Mouse (Mus musculus): ENCODE measurements around the gene Sat2. TPM values are rescaled to one million over a fixed set of nuclear protein-coding genes. Genes with fewer than 3 reads are reported as not detected.

The Sat2 gene
- polyA plus RNA-seq, 1 experiment from 2014 or later: 13.0 TPM

- peaks cover 38% of the 10 kb centered on the region for H3K36me3 ChIP-seq (ENCODE audit: control insufficient read depth, insufficient read depth)
Measured at GRCm38 (mm10) chr11:69661221-69661881, 39.5 kb downstream of the Sat2 start.

GRCm38 (mm10) chr11:69662213-69662966 is 40.6 kb downstream of the Sat2 start, which contains the start of gene Mpdu1:
Gene Mpdu1 (minus strand): TSS chr11:69662642.
- WGBS: under 1% methylated on average over 48 of the region's 48 CpGs
- Histone ChIP-seq H3K9ac (ENCODE audit: low read length) (peak within 1 kb of the TSS; percentile 76), H3K9me3 (replicated peaks; ENCODE audit: control insufficient read depth, low read length) (no peaks in the 10 kb centered on the region), H3K4me3 (ENCODE audit: low read length) (peak within 1 kb of the TSS; percentile 75), H3K27ac (ENCODE audit: low read length) (peak within 1 kb of the TSS; percentile 98), H3K4me2 (ENCODE audit: low read depth, low read length) (peak within 1 kb of the TSS; percentile 76), H3K4me1 (ENCODE audit: control insufficient read depth, insufficient read depth, low read length) (peaks cover 15% of the 10 kb centered on the region), H3K27me3 (ENCODE audit: control insufficient read depth, insufficient read depth, low read length) (no peaks in the 10 kb centered on the region), H3K36me3 (ENCODE audit: control insufficient read depth, insufficient read depth) (peaks cover 36% of the 10 kb centered on the region)
- ATAC-seq (replicated peaks; ENCODE audit: extremely low read depth, insufficient read depth, low FRiP score): peak; percentile 96

More at GRCm38 (mm10) chr11:69661221-69661881, 39.5 kb downstream of the Sat2 start:
- Histone ChIP-seq H3K9me3 (replicated peaks; ENCODE audit: control insufficient read depth, low read length) (no peaks in the 10 kb centered on the region), H3K27ac (ENCODE audit: low read length) (peak overlapping the region; percentile 98), H3K27me3 (ENCODE audit: control insufficient read depth, insufficient read depth, low read length) (no peaks in the 10 kb centered on the region), H3K4me3 (ENCODE audit: low read length) (peak overlapping the region; percentile 75), H3K4me1 (ENCODE audit: control insufficient read depth, insufficient read depth, low read length) (peaks cover 15% of the 10 kb centered on the region), H3K4me2 (ENCODE audit: low read depth, low read length) (peak overlapping the region; percentile 76), H3K9ac (ENCODE audit: low read length) (peak overlapping the region; percentile 76)
- no peak for ATAC-seq (replicated peaks; ENCODE audit: extremely low read depth, insufficient read depth, low FRiP score)
- WGBS: 62% methylated on average over 3 of the region's 3 CpGs

GRCm38 (mm10) chr11:69662967-69663671 is 41.3 kb downstream of the Sat2 start:
- ATAC-seq (replicated peaks; ENCODE audit: extremely low read depth, insufficient read depth, low FRiP score): no peak
- WGBS: 64% methylated on average over 13 of the region's 13 CpGs
- no peaks in the 10 kb centered on the region for H3K9me3 ChIP-seq (replicated peaks; ENCODE audit: control insufficient read depth, low read length)
- peaks cover 36% of the 10 kb centered on the region for H3K36me3 ChIP-seq (ENCODE audit: control insufficient read depth, insufficient read depth)
- peak overlapping the region; percentile 75 for H3K4me3 ChIP-seq (ENCODE audit: low read length)
- H3K4me2 ChIP-seq (ENCODE audit: low read depth, low read length): peak overlapping the region; percentile 76
- H3K4me1 ChIP-seq (ENCODE audit: control insufficient read depth, insufficient read depth, low read length): peaks cover 15% of the 10 kb centered on the region
- peak overlapping the region; percentile 76 for H3K9ac ChIP-seq (ENCODE audit: low read length)
- H3K27me3 ChIP-seq (ENCODE audit: control insufficient read depth, insufficient read depth, low read length): no peaks in the 10 kb centered on the region
- peak overlapping the region; percentile 98 for H3K27ac ChIP-seq (ENCODE audit: low read length)

GRCm38 (mm10) chr11:69663795-69664194 is 42.0 kb downstream of the Sat2 start:
- Histone ChIP-seq H3K9me3 (replicated peaks; ENCODE audit: control insufficient read depth, low read length) (no peaks in the 10 kb centered on the region), H3K4me1 (ENCODE audit: control insufficient read depth, insufficient read depth, low read length) (peaks cover 15% of the 10 kb centered on the region), H3K4me3 (ENCODE audit: low read length) (no peak overlapping the region), H3K27me3 (ENCODE audit: control insufficient read depth, insufficient read depth, low read length) (no peaks in the 10 kb centered on the region), H3K4me2 (ENCODE audit: low read depth, low read length) (no peak overlapping the region), H3K27ac (ENCODE audit: low read length) (peak overlapping the region; percentile 98; the same call in 1 of the 2 replicates), H3K36me3 (ENCODE audit: control insufficient read depth, insufficient read depth) (peaks cover 36% of the 10 kb centered on the region), H3K9ac (ENCODE audit: low read length) (no peak overlapping the region)
- ATAC-seq (replicated peaks; ENCODE audit: extremely low read depth, insufficient read depth, low FRiP score): no peak
- WGBS: 77% methylated on average over 6 of the region's 6 CpGs

- H3K36me3 ChIP-seq (ENCODE audit: control insufficient read depth, insufficient read depth): peaks cover 43% of the 10 kb centered on the region
Measured at GRCm38 (mm10) chr11:69664841-69665240, 43.0 kb downstream of the Sat2 start.

GRCm38 (mm10) chr11:69665457-69665960 is 43.7 kb downstream of the Sat2 start:
- Histone ChIP-seq H3K27ac (ENCODE audit: low read length) (peak overlapping the region; percentile 23; the same call in 1 of the 2 replicates), H3K4me2 (ENCODE audit: low read depth, low read length) (no peak overlapping the region), H3K4me1 (ENCODE audit: control insufficient read depth, insufficient read depth, low read length) (peaks cover 30% of the 10 kb centered on the region), H3K36me3 (ENCODE audit: control insufficient read depth, insufficient read depth) (peaks cover 49% of the 10 kb centered on the region), H3K27me3 (ENCODE audit: control insufficient read depth, insufficient read depth, low read length) (no peaks in the 10 kb centered on the region), H3K9me3 (replicated peaks; ENCODE audit: control insufficient read depth, low read length) (no peaks in the 10 kb centered on the region), H3K9ac (ENCODE audit: low read length) (no peak overlapping the region), H3K4me3 (ENCODE audit: low read length) (no peak overlapping the region)
- ATAC-seq (replicated peaks; ENCODE audit: extremely low read depth, insufficient read depth, low FRiP score): no peak
- WGBS: 64% methylated on average over 9 of the region's 9 CpGs

More at GRCm38 (mm10) chr11:69664841-69665240, 43.0 kb downstream of the Sat2 start:
- Histone ChIP-seq H3K27me3 (ENCODE audit: control insufficient read depth, insufficient read depth, low read length) (no peaks in the 10 kb centered on the region), H3K27ac (ENCODE audit: low read length) (no peak overlapping the region), H3K9ac (ENCODE audit: low read length) (no peak overlapping the region), H3K4me2 (ENCODE audit: low read depth, low read length) (no peak overlapping the region), H3K4me3 (ENCODE audit: low read length) (no peak overlapping the region), H3K4me1 (ENCODE audit: control insufficient read depth, insufficient read depth, low read length) (peaks cover 24% of the 10 kb centered on the region), H3K9me3 (replicated peaks; ENCODE audit: control insufficient read depth, low read length) (no peaks in the 10 kb centered on the region)
- WGBS: 91% methylated on average over 7 of the region's 7 CpGs
- no peak for ATAC-seq (replicated peaks; ENCODE audit: extremely low read depth, insufficient read depth, low FRiP score)

- Histone ChIP-seq H3K27ac (ENCODE audit: low read length) (peak within 1 kb of the TSS; percentile 23; the same call in 1 of the 2 replicates), H3K27me3 (ENCODE audit: control insufficient read depth, insufficient read depth, low read length) (no peaks in the 10 kb centered on the region), H3K4me2 (ENCODE audit: low read depth, low read length) (no peak within 1 kb of the TSS), H3K9me3 (replicated peaks; ENCODE audit: control insufficient read depth, low read length) (no peaks in the 10 kb centered on the region), H3K9ac (ENCODE audit: low read length) (no peak within 1 kb of the TSS), H3K4me1 (ENCODE audit: control insufficient read depth, insufficient read depth, low read length) (peaks cover 32% of the 10 kb centered on the region), H3K4me3 (ENCODE audit: low read length) (no peak within 1 kb of the TSS), H3K36me3 (ENCODE audit: control insufficient read depth, insufficient read depth) (peaks cover 52% of the 10 kb centered on the region)
- WGBS: 34% methylated on average over 7 of the region's 7 CpGs
- ATAC-seq (replicated peaks; ENCODE audit: extremely low read depth, insufficient read depth, low FRiP score): no peak
Measured at GRCm38 (mm10) chr11:69665961-69666664, 44.3 kb downstream of the Sat2 start, which contains the start of gene Cd68. Gene Cd68 (minus strand): TSS chr11:69666153.

GRCm38 (mm10) chr11:69666665-69667005 is 44.8 kb downstream of the Sat2 start:
- Histone ChIP-seq H3K4me3 (ENCODE audit: low read length) (no peak overlapping the region), H3K27me3 (ENCODE audit: control insufficient read depth, insufficient read depth, low read length) (no peaks in the 10 kb centered on the region), H3K9me3 (replicated peaks; ENCODE audit: control insufficient read depth, low read length) (no peaks in the 10 kb centered on the region), H3K9ac (ENCODE audit: low read length) (no peak overlapping the region), H3K36me3 (ENCODE audit: control insufficient read depth, insufficient read depth) (peaks cover 52% of the 10 kb centered on the region), H3K4me1 (ENCODE audit: control insufficient read depth, insufficient read depth, low read length) (peaks cover 27% of the 10 kb centered on the region), H3K4me2 (ENCODE audit: low read depth, low read length) (no peak overlapping the region), H3K27ac (ENCODE audit: low read length) (no peak overlapping the region)
- 87% methylated on average over 3 of the region's 3 CpGs for WGBS
- ATAC-seq (replicated peaks; ENCODE audit: extremely low read depth, insufficient read depth, low FRiP score): no peak

Measured in heart, embryonic 16.5 days (tissue).